Mouse (Mus musculus) adrenal gland, postnatal 10 days (tissue): ENCODE data around the gene Pdia3. TPM values are rescaled to one million over a fixed set of nuclear protein-coding genes. Genes with fewer than 3 reads are reported as not detected.
"Not testable (repeated sequence)": the region's sequence is repeated elsewhere in the genome, so short reads cannot be mapped to it uniquely, and the experiment has no call there.

Source experiments
- DNase-seq: peaks from one replicate; pipeline ENCODE4 v3.0.0; 2021; ENCODE audit warnings: mixed read lengths
- total RNA-seq, 2 experiments: library from RNA; stranded (reverse); gene quantifications; 2 replicates each; pipeline ENCODE4 v1.2.3; 2021

Pdia3 gene
- total RNA-seq, 2 experiments from 2014 or later: 285 to 303 TPM

DNA sequence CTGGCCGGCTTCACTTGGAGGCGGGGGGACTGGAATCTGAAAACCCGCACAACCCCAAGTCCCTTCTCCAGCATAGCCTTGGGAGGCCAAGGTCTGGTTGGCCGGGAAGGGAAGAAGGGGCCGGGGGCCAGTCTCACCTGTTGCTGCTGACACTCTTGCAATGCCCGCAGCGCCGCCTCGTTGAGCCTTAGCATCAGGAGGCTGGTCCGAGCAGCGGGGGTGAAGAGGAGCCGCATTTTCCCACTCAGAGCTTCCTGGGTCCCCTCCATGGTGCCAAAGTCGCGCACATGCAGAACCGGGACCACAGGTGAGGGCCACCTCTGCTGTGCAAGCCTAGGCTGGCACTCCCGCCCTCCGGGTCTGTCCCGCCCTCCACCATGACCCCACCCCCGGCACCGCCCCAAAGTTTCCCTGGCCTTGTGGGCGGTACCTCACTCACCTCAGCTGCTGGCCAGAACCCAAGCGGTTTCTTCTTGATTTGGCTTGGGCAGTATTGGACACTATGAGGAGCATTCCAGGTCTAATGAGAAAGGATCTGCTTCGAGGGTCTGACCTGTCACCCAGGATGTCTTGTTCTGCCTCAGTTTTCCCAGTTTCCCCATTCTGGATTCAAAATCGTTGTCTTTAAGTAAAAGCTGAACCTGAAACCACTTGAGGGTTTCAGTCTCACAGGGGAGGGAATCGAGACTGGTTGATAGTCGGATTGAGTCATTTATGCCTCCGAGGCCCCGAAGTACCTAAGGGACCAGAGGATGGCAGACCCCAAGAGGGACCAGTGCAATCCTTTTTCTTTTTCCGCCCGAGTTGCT is 28.9 kb downstream of the Pdia3 start:
- DNase-seq: peak; percentile 89

DNA sequence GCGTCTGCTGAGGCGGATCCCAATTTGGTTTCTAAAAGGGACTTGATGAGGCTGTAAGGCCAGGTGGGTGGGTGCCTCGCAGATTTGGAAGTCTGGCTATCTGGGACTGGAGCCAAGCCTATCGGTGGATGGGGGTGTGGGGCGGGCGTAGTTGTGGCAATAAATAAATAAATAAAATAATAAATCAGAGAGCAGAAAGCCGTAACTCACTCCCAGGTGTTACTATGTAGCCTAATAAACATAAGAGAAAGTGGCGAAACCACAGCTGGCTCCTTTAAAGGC is 29.4 kb downstream of the Pdia3 start:
- no peak for DNase-seq

DNA sequence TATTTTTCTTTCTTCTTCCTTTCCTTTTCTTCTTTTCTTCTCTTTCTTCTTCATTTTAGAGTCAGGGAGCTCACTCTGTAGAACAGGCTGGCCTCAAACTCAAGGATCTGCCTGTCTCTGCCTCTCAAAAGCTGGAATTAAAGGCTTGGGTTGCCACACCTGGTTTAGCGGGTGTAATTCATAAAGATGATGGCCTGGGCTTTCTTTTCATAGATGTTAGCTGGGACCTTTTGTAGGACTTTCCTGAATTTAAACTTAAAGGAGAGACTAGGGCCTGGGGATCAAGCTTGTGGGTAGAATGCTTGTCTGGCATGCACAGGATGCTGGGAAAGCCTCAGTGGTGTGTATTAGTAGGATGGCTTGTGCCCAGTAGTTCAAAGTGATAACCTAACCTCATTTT is 30.6 kb downstream of the Pdia3 start, which contains the start of gene Ell3:
TSS of gene Ell3 (minus strand) at position 101 of the 400 bp plus-strand sequence.
- DNase-seq: no peak

- DNase-seq: no peak
Observed at GRCm38 (mm10) chr2:121445117-121445516, 31.5 kb downstream of the Pdia3 start.

GRCm38 (mm10) chr2:121446506-121446905 is 32.9 kb downstream of the Pdia3 start:
- no peak for DNase-seq

DNA sequence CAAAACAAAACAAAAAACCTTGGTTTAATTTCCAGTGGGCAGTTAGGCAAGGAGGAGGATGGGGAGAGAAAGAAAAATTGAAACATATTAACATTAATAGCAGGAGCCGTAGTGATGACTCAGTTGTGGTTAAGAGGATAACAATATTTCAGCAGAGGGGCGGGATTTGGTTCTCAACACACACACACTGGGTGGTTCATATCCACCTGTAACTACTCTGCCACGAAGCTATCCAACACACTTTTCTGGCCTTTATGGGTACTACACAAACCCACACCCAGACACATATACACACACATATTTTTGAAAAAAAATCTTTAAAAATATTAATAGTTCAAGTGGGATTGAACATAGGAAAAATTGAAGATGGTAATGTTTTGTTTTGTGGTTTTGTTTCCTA is 33.4 kb downstream of the Pdia3 start:
- no peak for DNase-seq

DNA sequence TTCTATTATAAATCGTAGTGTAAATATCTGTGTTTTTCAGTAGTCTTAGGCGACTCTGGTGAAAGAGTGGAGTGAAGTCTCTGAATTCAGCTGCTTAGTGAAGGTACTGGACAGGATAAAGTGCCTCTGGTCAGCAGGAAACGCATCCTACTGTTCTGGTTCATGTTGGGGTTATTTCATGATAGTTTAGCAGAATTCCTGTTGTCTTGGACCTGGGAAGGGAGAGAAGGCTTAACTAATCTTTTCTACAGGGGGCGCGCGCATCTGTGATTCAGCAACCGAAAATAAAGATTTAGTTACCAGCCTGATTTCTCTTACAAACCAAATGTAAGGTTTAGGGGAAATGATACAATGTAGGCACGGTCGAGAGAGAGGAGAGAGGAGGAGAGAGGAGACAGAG is 34.6 kb downstream of the Pdia3 start:
- peak; percentile 59 for DNase-seq

DNA sequence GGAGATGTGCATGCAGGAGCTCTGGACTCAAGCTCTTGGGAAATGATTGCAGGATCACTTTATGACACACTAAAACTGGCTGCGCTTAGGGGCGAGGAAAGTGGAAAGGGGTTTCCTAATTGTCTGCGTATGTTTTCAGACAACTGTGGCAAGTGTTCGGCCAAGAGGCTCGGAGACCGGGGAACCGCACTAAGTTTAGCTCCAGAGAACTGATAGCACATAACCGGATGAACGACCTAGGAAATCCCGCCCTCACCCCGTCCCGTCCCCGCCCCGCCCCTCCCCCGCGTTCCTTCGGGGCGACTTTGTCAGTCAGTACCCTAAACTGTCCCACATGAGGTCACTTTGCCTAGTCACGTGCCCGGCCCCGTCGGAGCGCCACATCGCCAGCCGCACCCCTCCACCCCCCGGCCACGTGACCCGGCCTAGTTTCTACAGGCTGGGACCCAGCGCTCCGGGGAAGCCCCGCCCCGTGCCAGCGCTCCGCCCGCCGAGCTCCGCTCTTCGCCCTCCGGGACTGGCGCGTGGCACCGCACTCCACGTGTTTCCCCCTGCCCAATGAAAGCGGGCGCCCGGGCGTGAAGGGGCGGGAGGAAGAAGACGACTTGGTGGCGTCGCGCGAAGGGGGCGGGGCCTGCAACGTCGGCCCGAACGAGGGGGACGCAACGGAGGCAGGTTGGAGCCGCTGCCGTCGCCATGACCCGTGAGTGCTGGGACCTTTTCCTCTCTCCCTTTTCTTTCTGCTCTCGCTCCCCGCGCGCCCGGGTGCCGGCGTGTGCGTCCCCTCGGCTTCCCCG is 35.4 kb downstream of the Pdia3 start, which contains the start of gene Serf2:
TSS of gene Serf2 (plus strand) at position 457 of the 797 bp plus-strand sequence.
- DNase-seq: peak; percentile 100

GRCm38 (mm10) chr2:121449545-121450011 is 36.0 kb downstream of the Pdia3 start:
- peak; percentile 57 for DNase-seq

- no peak for DNase-seq
Observed at GRCm38 (mm10) chr2:121450093-121450492, 36.5 kb downstream of the Pdia3 start.

- no peak for DNase-seq
Observed at GRCm38 (mm10) chr2:121452361-121452760, 38.8 kb downstream of the Pdia3 start.

DNA sequence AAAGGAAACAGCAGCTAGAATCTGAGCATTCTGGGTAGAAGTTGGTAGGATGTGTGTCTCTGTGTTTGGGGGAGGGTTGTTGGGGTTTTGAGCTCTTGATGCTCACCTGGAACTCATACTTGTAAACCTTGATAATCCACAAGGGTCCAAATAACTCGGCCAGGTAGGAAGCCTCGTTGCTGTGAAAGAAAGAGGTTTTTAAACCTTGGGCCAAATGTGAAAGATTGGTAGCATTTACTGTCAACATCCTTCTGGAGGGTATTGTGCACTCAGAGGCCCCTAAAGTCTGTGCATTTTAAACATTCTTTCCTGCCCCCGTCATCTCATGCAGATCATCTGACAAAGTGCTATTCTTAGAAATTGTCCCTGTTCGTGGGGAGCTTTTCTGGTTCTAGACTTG is 39.4 kb downstream of the Pdia3 start, which contains the start of gene Hypk:
TSS of gene Hypk (plus strand) at position 301 of the 400 bp plus-strand sequence.
- DNase-seq: no peak

DNA sequence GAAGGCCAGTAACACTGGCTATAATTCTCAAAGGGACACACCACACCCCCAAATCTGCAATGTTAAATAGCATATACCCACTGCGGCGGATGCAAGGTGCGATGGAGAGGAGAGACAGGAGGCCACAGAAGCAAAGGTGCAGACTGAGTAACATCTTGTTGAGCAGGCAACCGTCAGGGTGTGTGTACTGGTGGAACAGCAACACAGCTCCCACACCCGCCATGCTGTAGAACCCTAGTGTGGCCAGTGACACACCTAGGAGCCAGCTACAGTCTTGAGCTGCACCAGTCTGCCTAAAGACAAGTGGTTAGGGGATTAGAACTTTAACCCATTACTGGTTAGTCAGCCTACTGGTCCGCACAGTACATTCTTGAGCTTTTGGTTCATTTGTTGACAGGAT is 40.3 kb downstream of the Pdia3 start:
- no peak for DNase-seq

- DNase-seq: no peak
Observed at GRCm38 (mm10) chr2:121455534-121455933, 42.0 kb downstream of the Pdia3 start.

DNA sequence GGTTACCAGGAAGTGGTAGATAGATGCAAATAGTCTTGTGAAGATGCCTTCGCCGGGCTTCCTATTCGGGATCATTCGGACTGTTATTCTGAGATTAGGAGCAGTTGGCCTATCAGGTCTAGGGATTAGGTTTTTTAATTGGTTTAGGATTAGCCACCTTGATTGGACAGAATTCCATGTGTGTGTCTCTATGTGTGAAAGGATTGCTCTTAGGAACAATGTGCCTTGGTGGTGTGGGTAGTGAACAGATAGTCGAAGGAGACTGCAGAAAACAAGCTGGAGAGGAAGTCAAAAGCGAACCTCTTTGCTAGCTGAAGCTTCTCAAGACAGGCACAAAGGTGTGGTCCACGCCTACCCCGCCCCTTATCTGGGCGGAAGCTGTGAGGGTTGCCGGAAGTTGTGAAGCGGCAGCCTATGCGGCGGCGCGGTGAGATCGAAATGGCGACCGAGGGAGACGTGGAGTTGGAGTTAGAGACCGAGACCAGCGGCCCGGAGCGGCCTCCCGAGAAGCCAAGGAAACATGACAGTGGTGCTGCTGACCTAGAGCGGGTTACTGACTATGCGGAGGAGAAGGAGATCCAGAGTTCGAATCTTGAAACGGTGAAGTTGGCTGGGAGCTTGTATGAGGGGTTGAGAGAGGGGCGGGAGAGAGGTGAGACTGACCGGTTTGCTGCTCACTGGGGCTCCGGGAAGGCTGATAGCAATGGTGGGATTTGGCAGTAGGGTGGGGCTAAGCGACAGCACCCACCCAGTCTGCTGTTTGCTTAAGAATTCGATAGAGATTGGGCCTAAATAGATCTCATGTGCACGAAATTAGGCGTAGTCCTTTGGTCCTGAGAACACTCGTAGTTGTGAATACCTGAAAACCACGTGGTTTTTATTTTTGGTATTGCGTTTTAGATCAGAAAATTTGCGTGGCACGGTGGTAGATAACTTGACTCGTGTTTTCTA is 43.4 kb downstream of the Pdia3 start, which contains the start of gene Serinc4:
TSS of gene Serinc4 (minus strand) at position 90 of the 951 bp plus-strand sequence.
- DNase-seq: peak; percentile 91

- no peak for DNase-seq
Observed at GRCm38 (mm10) chr2:121460071-121460470, 46.5 kb downstream of the Pdia3 start.

DNA sequence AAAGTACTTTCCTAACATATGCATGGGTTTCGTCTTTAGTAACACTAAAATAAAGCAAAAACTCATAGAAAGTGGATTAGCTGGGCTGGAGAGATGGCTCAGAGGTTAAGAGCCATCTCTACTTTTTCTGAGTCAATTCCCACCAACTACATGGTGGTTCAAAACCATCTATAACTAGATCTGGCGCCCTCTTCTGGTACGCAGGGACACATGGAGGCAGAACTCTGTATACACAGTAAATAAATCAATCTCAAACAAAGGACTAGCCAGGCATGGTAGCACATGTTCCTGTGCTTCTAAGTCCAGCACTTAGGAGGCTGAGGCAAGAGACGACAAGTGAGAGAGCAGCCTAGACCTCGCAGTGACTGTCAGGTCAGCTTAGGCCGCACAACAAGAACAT is 55.4 kb downstream of the Pdia3 start:
- DNase-seq: not testable (repeated sequence)

GRCm38 (mm10) chr2:121472783-121473182 is 59.2 kb downstream of the Pdia3 start:
- DNase-seq: not testable (repeated sequence)

GRCm38 (mm10) chr2:121473301-121474179 is 60.0 kb downstream of the Pdia3 start, which contains the start of gene Mfap1b:
Gene Mfap1b (minus strand): TSS chr2:121474067.
- peak; percentile 84 for DNase-seq

GRCm38 (mm10) chr2:121474180-121474535 is 60.6 kb downstream of the Pdia3 start:
- DNase-seq: peak; percentile 33

GRCm38 (mm10) chr2:121475306-121475705 is 61.7 kb downstream of the Pdia3 start:
- DNase-seq: not testable (repeated sequence)
